Mouse (Mus musculus): ENCODE data around the gene Snx33. TPM values are rescaled to one million over a fixed set of nuclear protein-coding genes. Genes with fewer than 3 reads are reported as not detected.
"Not testable (repeated sequence)": the region's sequence is repeated elsewhere in the genome, so short reads cannot be mapped to it uniquely, and the experiment has no call there.

The Snx33 gene
- 10 to 100 TPM; 20.9 to 25.6 TPM for total RNA-seq (2021)
- long read RNA-seq, experiment 1, full-length matches to known transcripts: 18 of 20 reads
- long read RNA-seq, experiment 1, partial matches to known transcripts: 0 of 20 reads
- long read RNA-seq, experiment 1, other reads (novel, unspliced or antisense): 2 of 20 reads
- long read RNA-seq, experiment 2, full-length matches to known transcripts: 11 of 13 reads
- long read RNA-seq, experiment 2, partial matches to known transcripts: 1 of 13 reads
- long read RNA-seq, experiment 2, other reads (novel, unspliced or antisense): 1 of 13 reads

DNA sequence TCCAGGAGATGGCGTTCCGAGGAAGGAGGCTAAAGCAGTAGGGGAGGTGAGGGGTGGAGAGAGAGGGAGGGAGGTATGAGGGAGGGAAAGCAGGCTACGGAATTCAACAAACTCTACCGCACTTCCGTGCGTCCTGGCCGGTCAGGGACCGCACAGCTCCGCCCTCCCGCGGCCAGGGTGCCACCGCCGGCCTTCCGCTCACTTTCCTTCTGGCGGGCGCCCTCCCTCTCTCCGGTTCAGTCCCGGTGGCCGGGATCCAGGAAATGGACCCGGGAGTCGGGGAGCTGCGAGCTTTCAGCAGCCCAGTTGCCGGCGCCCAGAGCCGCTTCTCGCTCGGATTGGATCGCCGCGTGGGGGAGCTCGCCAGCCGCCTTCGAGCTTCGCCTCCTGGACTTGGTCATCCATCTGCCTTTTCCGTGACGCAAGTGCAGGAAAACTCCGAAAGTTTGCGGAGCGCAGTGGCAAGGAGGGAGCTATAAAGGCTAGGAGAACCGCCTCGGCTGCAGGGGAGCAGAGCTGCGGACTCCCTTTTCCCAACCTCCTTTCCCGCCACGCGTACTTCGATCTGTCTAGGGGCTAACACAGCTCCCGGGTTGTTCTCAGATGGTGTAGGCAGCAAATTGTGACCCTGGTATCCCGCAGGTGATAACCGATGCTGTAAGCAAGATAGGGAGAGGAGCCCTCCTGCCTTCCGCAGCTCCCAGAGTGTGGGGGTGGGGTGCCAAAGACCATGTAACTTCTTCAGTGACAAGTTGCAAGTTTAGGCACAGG lies at the start of gene Snx33:
Gene Snx33 (minus strand): TSS at position 331 of the 771 bp plus-strand sequence.
- DNase-seq (ENCODE audit: low spot score in 2 of 2): peak; percentile 94

DNA sequence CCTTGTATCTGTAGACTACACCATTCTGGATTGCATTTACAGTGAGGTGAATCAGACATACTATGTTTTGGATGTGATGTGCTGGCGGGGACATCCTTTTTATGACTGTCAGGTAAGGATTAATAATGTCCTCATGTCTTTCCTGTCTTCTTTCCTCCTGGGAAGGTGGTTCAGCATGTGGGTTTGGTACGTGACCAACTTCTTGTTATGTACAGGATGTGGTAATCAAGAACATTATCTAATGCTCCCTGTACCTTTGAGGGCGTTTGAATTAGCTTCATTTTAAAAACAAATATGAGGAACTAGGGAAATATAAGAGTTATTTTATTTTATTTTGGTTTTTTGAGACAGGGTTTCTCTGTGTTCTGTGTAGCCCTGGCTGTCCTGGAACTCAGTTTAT lies 47.0 kb upstream of the Snx33 start:
- no peak for DNase-seq (ENCODE audit: low spot score in 2 of 2)

GRCm38 (mm10) chr9:56973960-56974524 lies 45.9 kb upstream of the Snx33 start:
- DNase-seq (ENCODE audit: low spot score in 2 of 2): no peak

DNA sequence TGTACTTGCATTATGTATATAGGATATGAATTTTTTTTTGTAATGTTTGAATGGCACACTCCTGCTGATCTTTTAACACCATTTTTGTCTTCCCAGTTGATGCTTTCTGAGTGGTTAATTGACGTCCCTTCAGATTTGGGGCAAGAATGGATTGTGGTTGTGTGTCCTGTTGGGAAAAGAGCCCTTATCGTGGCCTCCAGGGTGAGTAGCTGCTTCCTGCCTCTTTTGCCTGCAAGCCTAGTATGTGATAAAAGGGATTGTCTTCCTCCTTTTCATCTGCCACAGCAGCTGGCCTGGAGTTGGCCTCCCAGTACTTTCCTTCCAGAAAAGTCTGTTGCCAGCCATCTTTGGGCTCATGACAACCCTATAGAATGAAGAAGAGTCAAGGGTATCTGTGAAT lies 42.0 kb upstream of the Snx33 start:
- no peak for DNase-seq (ENCODE audit: low spot score in 2 of 2)

- no peak for DNase-seq (ENCODE audit: low spot score in 2 of 2)
Observed at GRCm38 (mm10) chr9:56961591-56961990, 33.4 kb upstream of the Snx33 start.

DNA sequence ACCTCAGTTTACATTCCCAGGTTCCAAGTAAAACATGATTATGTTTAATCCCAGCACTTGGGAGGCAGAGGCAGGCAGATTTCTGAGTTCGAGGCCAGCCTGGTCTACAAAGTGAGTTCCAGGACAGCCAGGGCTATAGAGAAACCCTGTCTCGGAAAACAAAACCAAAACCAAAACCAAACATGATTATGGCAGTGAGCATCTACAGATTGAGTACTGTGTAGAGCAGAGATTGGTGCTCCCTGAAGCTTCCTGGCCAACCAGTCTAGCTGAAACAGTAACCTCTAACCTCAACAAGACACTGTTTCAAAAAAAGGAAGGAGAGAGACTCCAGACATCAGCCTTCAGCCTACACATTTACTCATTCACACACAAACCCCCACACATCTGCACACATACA lies 30.5 kb upstream of the Snx33 start:
- DNase-seq (ENCODE audit: low spot score in 2 of 2): no peak

- no peak for DNase-seq (ENCODE audit: low spot score in 2 of 2)
Observed at GRCm38 (mm10) chr9:56956966-56957675, 28.9 kb upstream of the Snx33 start.

DNA sequence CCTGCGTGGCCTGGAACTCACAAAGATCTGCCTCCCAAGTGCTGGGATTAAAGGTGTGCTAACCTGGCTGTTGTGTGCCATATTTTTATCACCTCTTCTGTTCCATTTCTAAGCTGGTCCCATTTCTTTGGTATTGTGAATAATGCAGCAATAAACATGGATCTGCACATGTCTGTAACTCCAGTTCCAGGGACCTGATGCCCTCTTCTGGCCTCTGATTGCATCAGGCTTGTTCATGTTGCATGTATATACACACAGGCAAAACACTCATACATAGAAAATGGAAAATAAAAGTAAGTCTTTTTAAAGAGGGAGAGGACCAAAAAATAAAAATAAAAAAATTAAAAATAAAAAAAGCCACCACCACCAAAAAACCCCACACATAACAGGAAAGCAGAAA lies 25.4 kb upstream of the Snx33 start:
- DNase-seq (ENCODE audit: low spot score in 2 of 2): no peak

GRCm38 (mm10) chr9:56950414-56951400 lies 22.5 kb upstream of the Snx33 start, which contains the start of gene Snupn:
Gene Snupn, plus strand, starts transcription at chr9:56950878.
- peak; percentile 94 for DNase-seq (ENCODE audit: low spot score in 2 of 2)

DNA sequence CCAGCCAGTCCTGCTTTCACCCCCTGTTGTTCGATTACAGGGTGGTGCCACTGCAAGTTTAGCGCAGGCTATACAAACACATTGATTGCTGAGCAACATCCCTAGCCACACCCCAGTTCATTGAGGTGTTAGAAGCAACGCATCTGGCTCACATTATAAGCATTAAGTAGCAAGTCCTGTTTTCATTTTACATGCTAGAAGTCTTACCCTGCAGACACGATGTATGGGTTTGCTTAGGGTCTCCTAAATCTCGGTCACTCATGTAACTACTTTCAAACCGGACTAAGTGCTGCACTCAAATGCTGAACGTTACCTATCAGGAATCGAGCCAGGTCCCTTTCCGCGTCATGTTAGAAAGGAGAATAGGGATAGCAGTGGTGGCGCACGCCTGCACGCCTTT lies 21.6 kb upstream of the Snx33 start:
- no peak for DNase-seq (ENCODE audit: low spot score in 2 of 2)

- not testable (repeated sequence) for DNase-seq (ENCODE audit: low spot score in 2 of 2)
Observed at GRCm38 (mm10) chr9:56948699-56949098, 20.5 kb upstream of the Snx33 start.

- peak; percentile 36 to 48 for DNase-seq (ENCODE audit: low spot score in 2 of 2)
Observed at GRCm38 (mm10) chr9:56947481-56947880, 19.3 kb upstream of the Snx33 start.

- no peak for DNase-seq (ENCODE audit: low spot score in 2 of 2)
Observed at GRCm38 (mm10) chr9:56938374-56938773, 10.2 kb upstream of the Snx33 start.

DNA sequence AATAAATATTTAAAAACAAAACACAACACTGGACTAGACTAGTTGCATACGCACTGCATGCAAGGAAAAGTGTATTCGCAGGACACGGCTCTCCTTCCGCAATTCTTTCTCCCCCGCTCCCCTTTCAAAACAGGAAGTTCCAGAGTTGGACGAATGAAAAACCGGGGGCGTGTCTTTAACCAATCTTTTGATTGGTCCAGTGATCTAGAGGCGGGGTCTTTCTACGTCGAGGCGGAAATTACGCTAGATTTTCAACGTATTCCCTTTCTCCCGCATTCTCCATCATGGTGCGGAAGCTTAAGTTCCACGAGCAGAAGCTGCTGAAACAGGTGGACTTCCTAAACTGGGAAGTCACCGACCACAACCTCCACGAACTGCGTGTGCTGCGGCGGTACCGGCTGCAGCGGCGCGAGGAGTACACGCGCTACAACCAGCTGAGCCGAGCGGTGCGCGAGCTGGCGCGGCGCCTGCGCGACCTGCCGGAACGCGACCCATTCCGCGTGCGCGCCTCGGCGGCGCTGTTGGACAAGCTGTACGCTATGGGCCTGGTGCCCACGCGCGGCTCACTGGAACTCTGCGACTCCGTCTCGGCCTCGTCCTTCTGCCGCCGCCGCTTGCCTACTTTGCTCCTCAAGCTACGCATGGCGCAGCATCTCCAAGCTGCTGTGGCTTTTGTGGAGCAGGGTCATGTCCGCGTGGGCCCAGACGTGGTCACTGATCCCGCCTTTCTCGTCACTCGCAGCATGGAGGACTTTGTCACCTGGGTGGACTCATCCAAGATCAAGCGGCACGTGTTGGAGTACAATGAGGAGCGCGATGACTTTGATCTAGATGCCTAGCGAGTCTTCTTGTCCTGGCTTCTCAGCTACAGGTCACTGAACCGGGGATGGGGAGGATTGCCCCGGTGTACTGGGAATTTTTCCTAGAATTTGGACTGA lies 9.3 kb upstream of the Snx33 start, which contains the start of gene Imp3:
Gene Imp3 (plus strand): TSS at position 253 of the 938 bp plus-strand sequence.
- DNase-seq (ENCODE audit: low spot score in 2 of 2): peak; percentile 74 to 77

DNA sequence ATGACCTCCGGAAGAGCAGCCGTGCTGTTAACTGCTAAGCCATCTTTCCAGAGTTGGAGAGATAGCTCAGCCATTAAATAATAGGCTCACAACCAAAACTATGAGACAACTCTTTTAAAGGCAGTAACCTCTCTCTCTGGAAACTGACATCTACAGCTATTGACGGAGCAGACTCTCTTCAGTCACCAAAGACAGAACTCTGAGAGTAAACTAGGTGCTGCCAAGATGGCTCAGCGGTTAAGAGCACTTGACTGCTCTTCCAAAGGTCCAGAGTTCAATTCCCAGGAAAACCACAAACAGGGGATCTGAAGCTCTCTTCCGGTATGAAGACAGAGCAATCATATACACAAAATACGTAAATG lies 8.7 kb upstream of the Snx33 start:
- DNase-seq (ENCODE audit: low spot score in 2 of 2): no peak

- DNase-seq (ENCODE audit: low spot score in 2 of 2): no peak
Observed at GRCm38 (mm10) chr9:56930556-56930955, 2.4 kb upstream of the Snx33 start.

GRCm38 (mm10) chr9:56929496-56929895 lies 1.3 kb upstream of the Snx33 start:
- no peak for DNase-seq (ENCODE audit: low spot score in 2 of 2)

GRCm38 (mm10) chr9:56927191-56928012 lies 769 bp downstream of the Snx33 start:
- DNase-seq (ENCODE audit: low spot score in 2 of 2): peak; percentile 41 to 50
